Mouse (Mus musculus): ENCODE results near the gene Ube2r2.

DNA sequence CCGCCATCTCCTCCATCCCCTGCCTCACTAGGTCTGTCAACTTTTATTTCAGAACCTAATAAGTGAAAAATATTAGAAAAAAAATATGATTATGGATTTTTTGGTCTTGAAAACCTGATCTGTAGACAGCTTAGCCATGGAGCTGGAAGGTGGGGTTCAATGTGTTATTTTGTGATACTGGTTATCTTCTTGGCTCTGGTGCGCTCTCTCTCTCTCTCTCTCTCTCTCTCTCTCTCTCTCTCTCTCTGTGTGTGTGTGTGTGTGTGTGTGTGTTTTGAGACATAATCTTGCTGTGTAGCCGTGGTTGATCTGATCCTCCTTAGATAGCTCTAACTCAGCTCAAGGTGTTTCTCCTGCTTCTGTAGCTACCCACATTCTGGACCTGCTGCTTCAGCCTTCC, 5.7 kb upstream of the Ube2r2 start:
- TF ChIP-seq CTCF (IDR thresholded peaks at IDR 0.05; ENCODE audit: low read depth, low read length) = no peak
- no peak for TF ChIP-seq POLR2A (IDR thresholded peaks at IDR 0.05; ENCODE audit: extremely low read depth, insufficient read depth, low read length)

Measured in liver, adult 2 months (tissue).